Mouse (Mus musculus): ENCODE data around the gene Psip1. TPM values are rescaled to one million over a fixed set of nuclear protein-coding genes. Genes with fewer than 3 reads are reported as not detected.
A peak's percentile ranks its signal among the peaks of the same experiment; 100 is the strongest.

Gene Psip1
- total RNA-seq, 1 experiment: 90.5 TPM

GRCm38 (mm10) chr4:83512644-83513043 is 26.4 kb upstream of the Psip1 start:
- peaks cover 0 to 11% of the 10 kb centered on the region in 2 experiments; a peak in 2 of 4 replicates for H3K4me1 ChIP-seq (ENCODE audit: control insufficient read depth in 2 of 2, insufficient read depth in 2 of 2, low read length in 2 of 2, poor library complexity in 1 of 2)
- H3K36me3 ChIP-seq (ENCODE audit: control insufficient read depth, insufficient read depth, low read length, poor library complexity, severe bottlenecking): no peaks in the 10 kb centered on the region
- H3K9ac ChIP-seq (ENCODE audit: insufficient read depth, low read depth, low read length, poor library complexity, severe bottlenecking): no peak overlapping the region
- DNase-seq (ENCODE audit: low read depth, low spot score): no peak
- H3K4me3 ChIP-seq (ENCODE audit: insufficient read depth in 1 of 2, low read depth in 1 of 2, low read length in 2 of 2, poor library complexity in 1 of 2, severe bottlenecking in 1 of 2): no peak overlapping the region
- no peak for TF ChIP-seq ZNF384 (IDR thresholded peaks at IDR 0.05; ENCODE audit: low read depth, low read length)
- no peak for TF ChIP-seq HCFC1 (IDR thresholded peaks at IDR 0.05; ENCODE audit: borderline replicate concordance, insufficient read depth, low read length)
- TF ChIP-seq ZC3H11A (IDR thresholded peaks at IDR 0.05; ENCODE audit: borderline replicate concordance, low read depth, low read length): no peak
- no peak for TF ChIP-seq MAFK (IDR thresholded peaks at IDR 0.05; ENCODE audit: insufficient read depth, low read depth, low read length)
- in situ Hi-C loops (cut with MboI; ENCODE audit: low sequenced_read_pairs in 2 of 2, unreplicated experiment in 2 of 2): no loop called here
- H3K27ac ChIP-seq (ENCODE audit: insufficient read depth, low read depth, low read length, poor library complexity, severe bottlenecking): no peak overlapping the region
- no peaks in the 10 kb centered on the region for H3K9me3 ChIP-seq (ENCODE audit: control insufficient read depth, insufficient read depth, low read depth, low read length)

- DNase-seq (ENCODE audit: low read depth, low spot score): no peak
- H3K9ac ChIP-seq (ENCODE audit: insufficient read depth, low read depth, low read length, poor library complexity, severe bottlenecking): no peak overlapping the region
- no peaks in the 10 kb centered on the region for H3K36me3 ChIP-seq (ENCODE audit: control insufficient read depth, insufficient read depth, low read length, poor library complexity, severe bottlenecking)
- in situ Hi-C loops (cut with MboI; ENCODE audit: low sequenced_read_pairs in 2 of 2, unreplicated experiment in 2 of 2): no loop called here
- TF ChIP-seq MAFK (IDR thresholded peaks at IDR 0.05; ENCODE audit: insufficient read depth, low read depth, low read length) (no peak), HCFC1 (IDR thresholded peaks at IDR 0.05; ENCODE audit: borderline replicate concordance, insufficient read depth, low read length) (no peak), CHD2 (IDR thresholded peaks at IDR 0.05; ENCODE audit: low read depth, low read length) (no peak), ZNF384 (IDR thresholded peaks at IDR 0.05; ENCODE audit: low read depth, low read length) (no peak), ZC3H11A (IDR thresholded peaks at IDR 0.05; ENCODE audit: borderline replicate concordance, low read depth, low read length) (no peak)
- peaks cover 0 to 11% of the 10 kb centered on the region in 2 experiments; a peak in 2 of 4 replicates for H3K4me1 ChIP-seq (ENCODE audit: control insufficient read depth in 2 of 2, insufficient read depth in 2 of 2, low read length in 2 of 2, poor library complexity in 1 of 2)
- H3K27ac ChIP-seq (ENCODE audit: insufficient read depth, low read depth, low read length, poor library complexity, severe bottlenecking): no peak overlapping the region
- no peaks in the 10 kb centered on the region for H3K9me3 ChIP-seq (ENCODE audit: control insufficient read depth, insufficient read depth, low read depth, low read length)
- H3K4me3 ChIP-seq (ENCODE audit: insufficient read depth in 1 of 2, low read depth in 1 of 2, low read length in 2 of 2, poor library complexity in 1 of 2, severe bottlenecking in 1 of 2): no peak overlapping the region
These were observed 26.0 kb upstream of the Psip1 start for GRCm38 (mm10) chr4:83512217-83512616.

GRCm38 (mm10) chr4:83511083-83511482 is 24.8 kb upstream of the Psip1 start:
- Histone ChIP-seq H3K9me3 (ENCODE audit: control insufficient read depth, insufficient read depth, low read depth, low read length) (no peaks in the 10 kb centered on the region), H3K9ac (ENCODE audit: insufficient read depth, low read depth, low read length, poor library complexity, severe bottlenecking) (no peak overlapping the region; the same call in 1 of the 2 replicates), H3K36me3 (ENCODE audit: control insufficient read depth, insufficient read depth, low read length, poor library complexity, severe bottlenecking) (no peaks in the 10 kb centered on the region), H3K4me3 (ENCODE audit: insufficient read depth in 1 of 2, low read depth in 1 of 2, low read length in 2 of 2, poor library complexity in 1 of 2, severe bottlenecking in 1 of 2) (no peak overlapping the region), H3K27ac (ENCODE audit: insufficient read depth, low read depth, low read length, poor library complexity, severe bottlenecking) (peak overlapping the region; percentile 34; the same call in 1 of the 2 replicates), H3K4me1 (ENCODE audit: control insufficient read depth in 2 of 2, insufficient read depth in 2 of 2, low read length in 2 of 2, poor library complexity in 1 of 2) (peaks cover 0 to 11% of the 10 kb centered on the region in 2 experiments; a peak in 2 of 4 replicates)
- TF ChIP-seq CHD2 (IDR thresholded peaks at IDR 0.05; ENCODE audit: low read depth, low read length) (no peak), ZNF384 (IDR thresholded peaks at IDR 0.05; ENCODE audit: low read depth, low read length) (no peak), ZC3H11A (IDR thresholded peaks at IDR 0.05; ENCODE audit: borderline replicate concordance, low read depth, low read length) (no peak), MAFK (IDR thresholded peaks at IDR 0.05; ENCODE audit: insufficient read depth, low read depth, low read length) (no peak), HCFC1 (IDR thresholded peaks at IDR 0.05; ENCODE audit: borderline replicate concordance, insufficient read depth, low read length) (no peak)
- in situ Hi-C loops (cut with MboI; ENCODE audit: low sequenced_read_pairs in 2 of 2, unreplicated experiment in 2 of 2): no loop called here
- peak; percentile 50 for DNase-seq (ENCODE audit: low read depth, low spot score)

- H3K9ac ChIP-seq (ENCODE audit: insufficient read depth, low read depth, low read length, poor library complexity, severe bottlenecking): no peak overlapping the region
- DNase-seq (ENCODE audit: low read depth, low spot score): no peak
- in situ Hi-C loops (cut with MboI; ENCODE audit: low sequenced_read_pairs in 2 of 2, unreplicated experiment in 2 of 2): no loop called here
These were observed 23.3 kb upstream of the Psip1 start for GRCm38 (mm10) chr4:83509600-83509999.

More at GRCm38 (mm10) chr4:83509600-83509999, 23.3 kb upstream of the Psip1 start:
- TF ChIP-seq CHD2 (IDR thresholded peaks at IDR 0.05; ENCODE audit: low read depth, low read length) (no peak), MAFK (IDR thresholded peaks at IDR 0.05; ENCODE audit: insufficient read depth, low read depth, low read length) (no peak), ZC3H11A (IDR thresholded peaks at IDR 0.05; ENCODE audit: borderline replicate concordance, low read depth, low read length) (no peak), HCFC1 (IDR thresholded peaks at IDR 0.05; ENCODE audit: borderline replicate concordance, insufficient read depth, low read length) (no peak), ZNF384 (IDR thresholded peaks at IDR 0.05; ENCODE audit: low read depth, low read length) (no peak)
- Histone ChIP-seq H3K36me3 (ENCODE audit: control insufficient read depth, insufficient read depth, low read length, poor library complexity, severe bottlenecking) (no peaks in the 10 kb centered on the region), H3K4me1 (ENCODE audit: control insufficient read depth in 2 of 2, insufficient read depth in 2 of 2, low read length in 2 of 2, poor library complexity in 1 of 2) (peaks cover 0 to 11% of the 10 kb centered on the region in 2 experiments; a peak in 2 of 4 replicates), H3K9me3 (ENCODE audit: control insufficient read depth, insufficient read depth, low read depth, low read length) (no peaks in the 10 kb centered on the region), H3K4me3 (ENCODE audit: insufficient read depth in 1 of 2, low read depth in 1 of 2, low read length in 2 of 2, poor library complexity in 1 of 2, severe bottlenecking in 1 of 2) (no peak overlapping the region), H3K27ac (ENCODE audit: insufficient read depth, low read depth, low read length, poor library complexity, severe bottlenecking) (no peak overlapping the region)
